Mouse (Mus musculus) regulatory T cell (primary cell): ENCODE results near the gene Tceanc2.
"Not testable (repeated sequence)": the region's sequence is repeated elsewhere in the genome, so short reads cannot be mapped to it uniquely, and the experiment has no call there.

ENCODE experiments used
- in situ Hi-C: fragments of 300-600 bp; cut with MboI, MseI; formaldehyde crosslinking; loops from one replicate; pipeline ENCODE4 v1.15.1; 2025; ENCODE audit warnings: high pct_unique_total_duplicates

Tceanc2 gene

DNA sequence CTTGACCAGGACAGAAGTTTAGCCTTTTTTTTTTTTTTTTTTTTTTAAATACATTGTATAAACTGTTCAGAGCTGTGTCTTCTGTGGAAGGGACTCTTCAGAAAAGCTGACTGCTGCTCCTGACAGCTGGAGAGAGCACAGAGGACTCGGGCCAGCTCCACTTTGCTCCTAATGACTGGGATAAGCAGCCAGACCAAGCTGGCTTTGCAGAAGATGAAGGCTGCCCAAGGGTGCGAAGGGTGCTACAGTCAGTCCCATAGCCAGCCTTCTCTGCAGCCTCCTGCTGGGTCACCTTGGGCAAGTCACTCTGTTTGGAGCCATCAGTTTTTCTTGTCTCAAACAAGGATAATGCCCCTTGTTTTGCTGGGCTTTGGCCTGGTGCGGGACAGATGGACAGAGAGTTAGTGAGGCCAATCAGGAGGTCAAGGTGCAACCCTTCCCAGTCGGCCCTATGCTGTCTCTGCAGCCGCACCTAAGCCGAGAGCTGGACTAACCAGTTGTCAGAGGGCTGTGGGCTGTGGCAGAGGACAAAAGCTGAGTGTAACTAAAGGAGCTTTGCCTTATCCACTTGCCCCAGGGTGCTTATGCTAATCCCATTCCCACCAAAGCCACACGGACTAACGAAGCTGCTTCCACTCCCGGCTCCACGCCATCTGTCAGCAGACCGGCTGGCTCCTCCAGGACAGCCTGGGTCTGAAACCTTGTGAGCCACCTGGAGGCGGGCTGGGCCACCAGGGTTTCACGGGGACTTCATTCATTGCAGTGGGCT, 50.8 kb downstream of the Tceanc2 start:
- in situ Hi-C loops, result no loop called here

DNA sequence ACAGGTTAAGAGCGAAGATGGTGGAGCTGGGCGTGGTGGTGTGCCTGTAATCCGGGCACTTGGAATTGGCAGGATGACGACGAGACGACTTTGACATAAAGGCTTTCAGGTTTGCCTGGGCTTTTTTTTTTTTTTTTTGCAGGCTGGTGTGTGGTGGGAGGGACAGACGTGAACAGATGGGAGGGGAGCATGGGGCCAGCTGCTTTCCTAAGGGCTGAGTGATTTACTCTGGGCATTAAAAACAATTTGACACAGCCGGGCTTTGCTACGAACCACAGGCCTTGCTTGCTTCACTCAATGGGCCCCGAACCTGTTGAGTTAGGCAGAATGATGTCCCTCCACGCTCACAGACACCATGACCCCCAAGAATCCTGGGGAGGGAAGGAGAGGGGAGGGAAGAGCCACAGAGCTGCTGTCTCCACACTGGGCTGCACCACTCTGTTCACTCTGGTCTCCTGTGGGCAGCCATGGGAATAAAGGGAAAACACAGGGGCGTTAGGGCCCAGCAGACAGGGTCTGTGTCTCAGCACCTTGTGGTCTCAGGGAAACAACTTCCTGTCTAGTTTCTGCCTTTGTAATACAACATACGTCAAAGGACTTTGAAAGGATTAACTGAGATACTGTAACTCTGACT, 51.9 kb downstream of the Tceanc2 start:
- in situ Hi-C loops, result no loop called here

DNA sequence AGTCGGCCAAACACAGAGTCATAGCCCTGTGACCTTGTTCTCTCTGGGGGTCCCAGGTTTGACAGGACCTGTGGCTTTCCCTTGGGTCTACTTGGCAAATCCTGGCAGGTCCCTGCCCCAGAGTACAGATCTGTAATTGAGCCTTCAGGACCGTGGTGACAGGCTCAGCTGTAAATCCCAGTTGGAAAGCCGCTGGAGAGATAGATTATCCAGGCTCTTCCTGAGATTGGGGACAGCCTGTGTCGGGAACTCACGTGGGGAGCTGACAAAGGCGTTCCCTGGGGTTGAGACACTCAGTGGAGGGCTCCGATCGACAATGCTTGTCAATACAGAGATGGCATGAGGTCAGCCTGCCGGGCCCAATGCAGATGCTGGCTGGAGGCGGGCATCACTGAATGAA, 52.5 kb downstream of the Tceanc2 start:
- in situ Hi-C loops, result no loop called here

DNA sequence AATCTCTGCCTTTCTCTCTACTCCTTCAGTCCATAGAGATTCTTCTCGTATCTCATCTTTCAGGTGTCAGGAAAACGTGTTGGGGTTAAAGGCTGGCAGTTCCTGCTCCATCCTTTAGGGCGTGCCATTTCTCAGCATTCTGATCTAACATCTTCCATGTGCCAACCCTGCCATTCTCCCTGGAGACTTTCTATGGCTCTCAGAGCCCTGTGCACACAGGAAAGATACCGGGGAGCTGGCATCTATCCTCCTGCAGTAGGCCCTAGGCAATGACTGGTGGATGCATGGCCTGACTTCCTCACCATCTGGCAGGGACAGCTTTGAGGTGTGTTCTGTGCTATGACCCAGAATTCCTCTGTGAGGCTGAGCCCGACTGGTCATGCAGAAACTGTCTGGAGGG, 53.8 kb downstream of the Tceanc2 start:
- in situ Hi-C loops, result no loop called here

DNA sequence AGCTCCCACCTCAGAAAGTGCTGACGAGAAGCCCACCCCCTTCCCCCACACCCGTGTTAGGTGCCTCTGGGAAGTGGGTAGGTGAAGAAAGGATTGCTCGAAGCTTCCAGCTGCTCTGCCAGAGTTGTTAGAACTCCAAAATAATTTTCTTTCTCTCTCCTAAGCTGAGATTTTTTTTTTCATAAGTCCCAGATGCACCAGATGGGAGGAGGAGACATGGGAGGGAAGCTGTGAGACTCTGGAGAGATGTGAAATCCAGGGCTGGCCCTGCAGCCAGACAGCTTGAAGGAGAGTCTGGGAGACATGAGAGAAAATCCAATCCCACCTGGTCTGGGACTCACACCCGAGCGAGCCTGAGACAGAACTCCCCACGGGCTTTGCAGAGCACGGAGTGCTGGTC, 54.5 kb downstream of the Tceanc2 start:
- in situ Hi-C loops, result no loop called here

DNA sequence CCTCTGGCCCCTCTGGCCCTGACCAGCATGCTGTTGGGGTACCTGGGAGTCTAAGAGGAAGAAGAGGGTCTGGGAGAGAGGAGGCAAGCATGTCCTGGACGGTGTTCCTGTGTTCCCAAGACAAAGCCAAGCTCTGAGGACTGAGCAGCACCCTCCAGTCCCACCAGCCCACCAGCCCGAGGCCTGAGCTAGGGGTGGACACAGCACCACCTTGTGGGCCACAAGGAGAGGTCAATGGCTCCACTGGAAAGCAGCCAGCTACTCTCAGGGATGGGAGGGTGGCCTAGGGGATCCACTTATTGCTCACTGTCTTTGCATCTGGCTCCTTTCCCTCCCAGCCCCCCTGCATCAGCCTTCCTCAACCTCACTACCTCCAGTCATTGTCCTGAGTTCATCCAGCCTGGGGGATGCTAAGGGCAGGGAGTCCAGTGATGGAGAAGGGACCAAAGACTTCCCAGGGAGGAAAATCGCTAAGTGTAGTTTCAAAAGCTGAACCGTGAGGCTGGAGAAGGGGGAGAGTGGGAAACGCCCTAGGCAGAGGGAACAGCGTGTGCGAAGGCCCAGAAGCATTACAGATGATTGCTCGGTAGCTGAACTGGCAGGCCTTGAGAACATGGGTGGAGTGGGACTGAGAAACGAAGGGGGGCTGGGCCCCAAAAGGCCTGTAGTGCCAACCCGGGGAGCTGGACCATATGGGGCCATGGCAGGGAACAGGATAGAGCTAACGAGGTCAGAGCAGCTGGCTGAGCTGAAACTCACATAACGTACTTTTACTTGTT, 57.6 kb downstream of the Tceanc2 start:
- in situ Hi-C loops, result no loop called here

DNA sequence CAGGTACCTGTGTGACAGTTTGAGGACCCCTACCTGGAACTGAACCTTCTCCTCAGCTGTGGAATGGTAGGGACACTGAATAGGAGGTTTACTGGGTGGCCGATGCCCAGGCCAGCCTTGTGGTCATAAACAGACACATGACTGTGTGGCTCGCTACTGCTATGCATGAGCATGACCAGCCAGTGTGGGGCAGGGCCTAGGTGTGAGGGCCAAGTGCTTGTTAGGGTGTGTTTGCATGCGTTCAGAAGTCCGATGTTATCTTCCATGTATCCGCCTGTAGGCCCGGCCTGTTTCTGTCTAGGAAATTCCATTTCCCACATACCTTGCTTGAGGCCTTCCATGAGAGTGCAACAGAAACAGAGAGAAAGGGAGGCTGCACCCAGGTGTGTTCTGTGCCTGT, 58.2 kb downstream of the Tceanc2 start:
- in situ Hi-C loops, result no loop called here

DNA sequence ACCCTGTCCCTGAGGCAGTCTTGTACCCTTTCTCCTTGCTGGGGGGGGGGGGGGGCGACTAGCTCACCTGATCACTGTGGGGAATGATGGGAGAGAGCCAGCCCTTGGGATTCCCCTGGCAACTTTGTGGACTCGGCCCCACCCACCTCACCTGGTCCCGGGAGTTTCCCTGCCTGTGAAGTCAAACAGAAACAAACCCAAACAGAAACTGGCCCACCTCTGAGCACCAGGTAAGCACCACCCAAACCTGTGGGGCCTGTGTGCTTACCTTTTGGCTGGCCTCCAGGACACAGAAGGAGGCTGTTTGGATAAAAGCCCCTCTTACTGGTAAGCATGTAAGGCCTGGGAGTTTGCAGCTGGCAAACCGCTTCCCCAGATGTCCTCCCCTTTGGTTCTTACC, 59.9 kb downstream of the Tceanc2 start:
- in situ Hi-C loops, result no loop called here

DNA sequence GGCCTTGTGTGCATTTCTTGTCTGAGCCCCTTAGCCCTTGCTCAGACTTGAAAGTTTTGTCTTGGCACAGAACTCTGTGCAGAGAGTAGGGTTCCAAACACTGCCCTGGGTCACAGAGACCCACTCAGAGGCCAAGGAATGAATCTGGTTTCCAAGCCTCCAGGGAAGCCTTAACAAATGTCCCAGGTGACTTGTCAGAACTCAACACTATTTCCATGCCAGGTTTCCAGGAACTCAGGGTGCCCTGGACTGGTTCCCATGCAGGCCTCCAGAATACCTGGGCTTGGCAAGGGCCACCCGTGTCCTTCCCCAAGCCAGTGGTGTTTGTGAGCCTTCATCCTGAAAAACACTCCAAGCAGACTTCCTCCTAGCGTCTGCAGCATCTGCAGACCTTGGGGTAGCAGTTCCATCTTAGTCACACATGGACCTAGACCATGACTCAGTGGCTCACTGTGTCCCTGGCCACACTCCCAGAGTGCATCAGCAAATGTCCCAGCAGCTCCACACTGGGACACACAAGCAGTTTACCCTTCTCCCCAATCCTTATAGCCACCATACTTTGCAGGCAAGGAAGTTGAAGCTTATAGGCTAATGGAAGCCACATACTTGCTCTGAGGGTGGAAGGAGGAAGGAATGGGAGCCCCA, 61.1 kb downstream of the Tceanc2 start:
- in situ Hi-C loops, result no loop called here

DNA sequence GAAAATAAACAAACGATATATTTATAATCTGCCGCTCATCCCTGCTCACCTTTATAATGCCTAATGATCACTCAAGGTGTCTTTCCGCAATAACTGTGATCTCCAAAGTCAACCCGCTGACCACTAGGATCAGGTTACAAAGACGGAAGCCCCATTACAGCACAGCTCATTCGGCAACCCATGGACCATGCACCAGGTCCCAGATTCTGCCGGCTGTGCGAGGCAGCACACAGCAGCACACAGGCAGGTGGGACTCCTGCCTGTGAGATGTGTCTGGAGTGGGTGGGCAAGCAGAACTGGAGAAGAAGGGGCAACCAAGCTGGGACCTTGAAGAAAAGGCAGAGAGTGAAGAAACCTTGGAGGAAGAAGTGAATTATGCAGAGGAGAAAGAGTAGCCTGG, 64.6 kb downstream of the Tceanc2 start:
- in situ Hi-C loops, result no loop called here

DNA sequence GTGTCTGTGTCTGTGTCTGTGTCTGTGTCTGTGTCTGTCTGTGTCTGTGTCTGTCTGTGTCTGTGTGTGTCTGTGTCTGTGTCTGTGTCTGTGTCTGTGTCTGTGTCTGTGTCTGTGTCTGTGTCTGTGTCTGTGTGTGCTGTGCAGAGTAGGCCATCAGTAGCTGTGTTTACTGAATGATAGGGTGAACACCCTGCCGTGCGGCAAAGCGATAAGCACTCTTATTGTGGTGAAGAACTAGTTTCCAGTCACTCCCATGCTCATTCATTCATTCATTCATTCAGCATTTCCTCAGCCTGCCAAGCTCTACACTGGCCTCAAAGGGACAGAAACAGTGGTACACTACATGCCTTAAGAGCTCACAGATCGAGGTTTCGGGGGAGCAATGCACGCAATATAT, 69.7 kb downstream of the Tceanc2 start:
- in situ Hi-C loops, result not testable (repeated sequence)

DNA sequence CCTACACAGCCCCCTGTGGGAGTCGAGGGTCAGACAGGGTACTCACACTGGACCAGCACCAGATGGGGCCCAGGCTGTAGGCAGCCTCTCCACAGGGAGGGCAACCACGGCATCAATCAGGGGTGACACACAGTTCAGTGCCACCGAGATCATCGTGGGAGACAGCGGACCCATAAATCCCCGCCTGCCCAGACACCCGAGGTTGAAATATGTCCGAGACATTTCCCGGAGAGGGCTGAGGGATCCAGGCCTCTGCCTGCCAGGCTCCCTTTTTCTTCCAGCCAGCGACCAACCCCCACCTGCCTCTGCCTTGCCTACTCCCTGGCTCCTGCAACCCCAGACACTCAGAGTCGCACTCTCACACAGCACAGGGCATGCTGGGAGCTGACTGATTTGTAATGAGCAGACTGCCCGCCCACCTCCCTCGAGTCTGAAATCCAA, 70.6 kb downstream of the Tceanc2 start:
- in situ Hi-C loops, result no loop called here

DNA sequence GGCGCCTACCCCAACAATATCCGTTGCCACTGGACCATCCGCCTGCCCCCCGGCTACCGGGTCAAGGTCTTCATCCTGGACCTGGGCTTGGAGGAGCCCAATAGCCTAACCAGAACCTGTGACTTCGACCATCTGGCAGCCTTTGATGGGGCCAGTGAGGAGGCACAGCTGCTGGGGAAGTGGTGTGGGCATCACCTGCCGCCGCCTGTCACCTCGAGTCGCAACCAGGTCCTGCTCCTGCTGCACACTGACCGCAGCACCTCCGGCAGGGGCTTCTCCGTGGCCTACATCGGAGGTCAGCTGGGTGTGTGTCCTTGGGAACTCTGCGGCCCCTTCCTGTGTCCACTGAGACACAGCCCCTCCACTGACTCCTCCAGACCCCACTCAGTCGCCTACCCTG, 72.1 kb downstream of the Tceanc2 start:
- in situ Hi-C loops, result no loop called here

DNA sequence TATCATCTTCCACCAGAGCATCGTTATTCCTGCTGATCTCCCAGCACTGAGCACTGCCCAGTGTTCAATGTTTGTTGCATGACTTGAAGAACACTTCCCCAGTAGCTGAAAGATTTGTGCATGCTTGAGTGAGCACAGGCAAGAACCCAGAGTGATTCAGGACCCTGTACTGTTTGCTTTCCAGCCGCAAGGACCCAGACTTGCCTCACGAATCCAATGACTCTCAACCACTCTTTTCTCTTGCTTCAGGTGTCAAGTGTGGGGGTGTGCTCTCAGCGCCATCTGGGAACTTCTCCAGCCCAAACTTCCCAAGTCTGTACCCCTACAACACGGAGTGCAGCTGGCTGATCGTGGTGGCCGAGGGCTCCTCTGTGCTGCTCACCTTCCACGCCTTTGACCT, 76.7 kb downstream of the Tceanc2 start:
- in situ Hi-C loops, result no loop called here

DNA sequence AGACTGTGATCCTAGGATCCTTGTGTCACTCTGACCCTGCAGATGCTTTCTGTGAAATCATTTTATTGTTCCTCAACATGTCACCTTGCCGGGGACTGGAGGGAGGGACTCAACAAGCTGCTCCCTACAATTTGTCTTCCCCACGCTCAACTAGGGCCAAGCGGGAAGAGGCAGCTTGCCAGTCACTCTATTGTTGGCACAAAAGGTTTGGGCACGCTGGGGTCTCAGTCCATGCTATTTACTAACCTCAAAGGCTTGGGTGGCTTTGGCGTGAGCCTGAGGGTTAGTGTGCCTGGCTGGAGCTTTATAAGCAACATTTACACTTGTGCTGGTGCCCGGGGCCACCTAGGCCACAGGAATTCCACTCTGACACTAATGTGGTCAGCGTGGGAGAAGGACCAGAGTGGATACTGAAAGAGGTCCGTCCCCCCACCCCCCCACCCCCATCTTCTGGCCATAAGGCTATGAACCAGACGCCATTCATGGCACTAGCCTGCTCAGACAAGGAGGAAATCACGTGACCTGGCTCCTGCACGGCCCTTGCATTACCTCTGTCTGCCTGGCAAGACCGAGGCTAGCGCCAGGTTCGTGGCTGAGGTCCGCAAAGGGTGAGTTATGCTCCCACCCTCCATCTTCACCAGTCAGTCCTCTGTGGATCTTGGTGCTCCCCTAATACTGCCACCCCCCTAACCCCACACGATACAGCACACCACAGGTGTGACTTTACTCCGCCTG, 80.0 kb downstream of the Tceanc2 start:
- in situ Hi-C loops, result no loop called here

DNA sequence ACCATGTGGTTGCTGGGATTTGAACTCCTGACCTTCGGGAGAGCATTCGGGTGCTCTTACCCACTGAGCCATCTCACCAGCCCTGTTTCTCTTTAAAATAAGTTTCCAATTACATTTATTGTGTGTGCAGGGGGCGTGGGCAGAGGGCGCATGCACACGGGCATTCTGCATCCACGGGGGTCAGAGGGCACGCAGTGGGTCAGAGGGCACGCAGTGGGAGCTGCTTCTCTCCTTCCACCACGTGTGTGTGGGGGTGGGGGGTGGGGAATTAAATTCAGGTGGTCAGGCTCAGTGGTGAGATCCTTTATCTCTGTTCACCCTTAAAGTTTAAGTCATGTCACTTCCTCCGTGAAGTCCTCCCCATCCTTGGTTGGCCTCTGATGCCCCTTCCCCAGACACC, 80.5 kb downstream of the Tceanc2 start:
- in situ Hi-C loops, result no loop called here

DNA sequence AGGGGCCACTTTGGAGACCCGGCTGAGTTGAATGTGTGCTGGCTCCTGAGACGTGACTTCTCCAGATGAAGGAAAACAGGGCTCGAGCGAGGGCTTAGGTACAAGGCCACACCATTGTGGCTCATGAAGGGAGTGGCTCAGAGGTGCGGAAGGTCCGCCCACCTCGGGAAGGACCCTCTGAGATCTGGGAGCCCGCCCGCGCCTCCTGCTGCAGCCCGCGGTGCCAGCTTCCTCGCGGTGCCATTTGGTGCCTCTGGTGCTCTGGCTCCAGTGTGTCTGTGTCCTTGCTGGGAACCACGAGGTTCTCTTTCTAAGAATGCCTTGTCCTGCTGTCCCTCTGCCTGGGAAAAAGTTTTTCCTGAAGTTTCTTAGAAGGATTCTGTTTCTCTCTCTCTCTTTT, 81.0 kb downstream of the Tceanc2 start:
- in situ Hi-C loops, result no loop called here

DNA sequence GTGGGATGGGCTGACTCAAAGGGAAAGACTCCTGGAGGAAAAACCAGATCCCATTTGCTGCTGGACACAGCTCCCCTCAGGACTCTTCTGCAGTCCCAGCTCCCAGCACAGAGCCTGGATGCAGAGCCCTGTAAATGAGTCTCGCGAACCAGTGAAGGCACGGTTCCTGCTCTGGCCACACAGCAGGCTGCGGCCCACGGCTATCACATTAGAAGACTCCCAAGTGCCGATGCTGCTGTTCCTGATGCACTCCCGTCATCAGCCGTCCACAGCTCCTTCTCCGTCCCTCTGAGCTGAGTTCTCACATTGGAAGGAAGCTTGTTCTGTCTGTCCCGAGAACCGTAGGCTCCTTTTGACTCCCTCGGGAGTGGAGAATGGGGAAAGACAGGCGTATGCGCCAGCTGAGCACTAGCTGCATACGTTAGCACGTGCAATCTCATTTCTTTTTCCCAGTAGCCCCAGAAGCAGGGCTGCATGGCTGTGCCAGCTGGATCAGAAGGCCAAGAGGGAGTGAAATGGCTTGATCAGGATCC, 82.0 kb downstream of the Tceanc2 start, which contains the start of gene Cdcp2:
TSS of gene Cdcp2 (plus strand) at position 51 of the 533 bp plus-strand sequence.
- in situ Hi-C loops, result no loop called here

DNA sequence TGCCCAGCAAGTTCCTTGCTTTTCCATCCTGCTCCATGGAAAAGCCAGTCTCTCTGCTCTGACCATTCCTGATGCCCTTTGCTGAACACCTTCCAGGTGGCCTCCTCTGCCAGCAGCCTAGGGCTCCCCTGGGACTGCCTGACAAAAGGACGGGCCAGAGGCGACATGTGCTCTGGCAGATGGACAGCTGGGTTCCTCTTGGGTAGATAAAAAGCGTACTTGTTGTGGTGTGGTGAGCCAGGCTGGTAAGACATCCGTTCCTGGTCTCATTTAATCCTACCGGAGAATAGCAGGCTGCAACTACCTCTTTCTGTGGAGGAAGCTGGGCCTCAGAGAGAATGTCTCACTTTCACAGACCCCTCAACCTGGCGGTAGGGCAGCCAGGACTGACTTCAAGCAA, 82.9 kb downstream of the Tceanc2 start:
- in situ Hi-C loops, result no loop called here

DNA sequence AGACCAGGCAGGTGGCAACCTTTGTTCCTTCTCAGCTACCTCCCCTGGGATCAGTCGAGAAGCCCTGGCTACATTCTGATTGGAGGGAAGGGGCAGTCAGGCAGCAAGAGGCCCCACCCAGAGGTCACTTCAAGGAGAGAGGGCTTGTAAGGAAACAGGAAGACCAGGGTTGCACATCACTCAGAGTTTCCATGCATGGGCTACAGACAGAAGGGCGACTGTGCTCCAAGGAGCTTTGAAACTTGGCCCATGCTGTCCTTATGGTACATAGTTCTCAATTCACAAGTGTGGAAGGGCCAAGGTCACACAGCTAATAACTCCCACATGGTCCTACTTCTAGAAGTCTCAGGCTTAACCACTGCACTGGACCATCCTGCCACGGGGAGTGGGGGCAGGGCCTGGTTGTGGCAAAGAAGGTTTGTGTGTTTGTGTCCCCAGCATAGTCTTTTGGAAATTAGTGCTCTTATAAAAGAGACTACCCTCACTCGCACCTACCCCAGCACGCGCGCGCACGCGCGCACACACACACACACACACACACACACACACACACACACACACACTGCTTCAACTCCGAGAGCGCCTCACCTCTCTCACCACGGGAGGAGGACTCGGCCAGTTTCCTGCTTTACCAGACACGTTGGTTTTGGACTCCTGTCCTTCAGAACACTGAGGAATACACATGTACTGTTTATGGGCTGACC, 84.3 kb downstream of the Tceanc2 start:
- in situ Hi-C loops, result loop anchor here (5.0 kb wide), 1 partner anchor 63 kb away; no protein-coding TSS in a partner anchor
